In the genomic region with DNA sequence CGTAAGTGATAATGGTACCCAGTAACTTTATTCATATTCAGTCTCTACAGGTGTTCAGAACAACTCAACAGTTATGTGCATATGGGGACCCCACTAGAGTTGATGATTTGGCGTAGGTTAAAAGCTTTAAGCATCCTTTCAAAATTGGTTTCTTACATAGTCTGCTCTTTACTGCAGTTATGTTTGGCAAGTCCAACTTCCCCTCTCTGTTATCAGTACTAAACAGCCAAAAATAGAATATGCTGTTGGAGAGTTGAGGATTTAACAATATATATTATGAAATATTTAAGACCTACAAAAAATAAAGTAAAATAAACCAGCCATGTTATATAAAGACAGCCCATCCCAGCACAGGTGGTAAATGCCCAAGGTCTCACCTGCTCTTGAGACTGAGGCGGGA, we compare ENCODE assay signal across 24 mouse cellular contexts.
"Had no signal": no experiment of that assay in that cellular context is flagged by ENCODE, and none has a peak within 500 bp of the region (broad histone marks: within the 10 kb centered on the region; RNA-seq: fewer than 3 reads in every experiment).

No protein-coding gene starts in this region.

- H3K27ac ChIP-seq: gastrocnemius, adult 2 months; heart, embryonic 13.5 days; hindbrain, embryonic 10.5 days; hindbrain, embryonic 12.5 days; intestine, embryonic 15.5 days; left cerebral cortex, adult 2 months; limb, embryonic 10.5 days; limb, embryonic 12.5 days; liver, embryonic 13.5 days had no signal

- H3K9me3 ChIP-seq: heart, embryonic 13.5 days; hindbrain, embryonic 10.5 days; hindbrain, embryonic 12.5 days; intestine, embryonic 15.5 days; limb, embryonic 10.5 days; limb, embryonic 12.5 days; liver, embryonic 13.5 days had no signal

- H3K9ac ChIP-seq: heart, embryonic 13.5 days; hindbrain, embryonic 12.5 days; hindbrain, embryonic 14.5 days; intestine, embryonic 15.5 days; limb, embryonic 12.5 days; liver, embryonic 13.5 days had no signal

- H3K36me3 ChIP-seq: heart, embryonic 13.5 days; hindbrain, embryonic 10.5 days; hindbrain, embryonic 12.5 days; intestine, embryonic 15.5 days; limb, embryonic 10.5 days; limb, embryonic 12.5 days; liver, embryonic 13.5 days had no signal

- ATAC-seq: hindbrain, embryonic 16.5 days; intestine, embryonic 15.5 days; intestine, postnatal 0 days had no signal

- DNase-seq: gastrocnemius, adult 2 months; gastrocnemius, postnatal 10 days; gastrocnemius, postnatal 25 days; heart, adult 18-20 months; heart, postnatal 10 days; heart, postnatal 4 days; kidney, adult 18-20 months; kidney, adult 8-10 months; kidney, postnatal 10 days; kidney, postnatal 25 days; kidney, postnatal 4 days; layer of hippocampus, adult 9-11 months; liver; liver, embryonic 13.5 days had no signal

- H3K4me3 ChIP-seq: gastrocnemius, adult 2 months; heart, embryonic 13.5 days; hindbrain, embryonic 10.5 days; hindbrain, embryonic 12.5 days; intestine, embryonic 15.5 days; left cerebral cortex, adult 2 months; limb, embryonic 10.5 days; limb, embryonic 12.5 days; liver, embryonic 13.5 days had no signal

- H3K27me3 ChIP-seq: heart, embryonic 13.5 days; hindbrain, embryonic 12.5 days; intestine, embryonic 15.5 days; limb, embryonic 12.5 days; liver, embryonic 13.5 days had no signal
